Mouse (Mus musculus) kidney, adult 2 months (tissue): ENCODE results near the gene Epdr1.

Experiments
- CTCF ChIP-seq: fragments of 200-500 bp; conservative IDR thresholded peaks from 2 replicates; pipeline ENCODE4 v1.5.1; 2011; ENCODE audit warnings: low read depth, mild to moderate bottlenecking, control low read depth, low read length, moderate library complexity, mixed read lengths; ENCODE audit not compliant: insufficient read depth, insufficient read length
- POLR2A ChIP-seq: fragments of 200-500 bp; IDR thresholded peaks from one replicate; pipeline ENCODE4 v1.6.1; 2011; ENCODE audit warnings: low read depth, low read length, control low read depth

DNA sequence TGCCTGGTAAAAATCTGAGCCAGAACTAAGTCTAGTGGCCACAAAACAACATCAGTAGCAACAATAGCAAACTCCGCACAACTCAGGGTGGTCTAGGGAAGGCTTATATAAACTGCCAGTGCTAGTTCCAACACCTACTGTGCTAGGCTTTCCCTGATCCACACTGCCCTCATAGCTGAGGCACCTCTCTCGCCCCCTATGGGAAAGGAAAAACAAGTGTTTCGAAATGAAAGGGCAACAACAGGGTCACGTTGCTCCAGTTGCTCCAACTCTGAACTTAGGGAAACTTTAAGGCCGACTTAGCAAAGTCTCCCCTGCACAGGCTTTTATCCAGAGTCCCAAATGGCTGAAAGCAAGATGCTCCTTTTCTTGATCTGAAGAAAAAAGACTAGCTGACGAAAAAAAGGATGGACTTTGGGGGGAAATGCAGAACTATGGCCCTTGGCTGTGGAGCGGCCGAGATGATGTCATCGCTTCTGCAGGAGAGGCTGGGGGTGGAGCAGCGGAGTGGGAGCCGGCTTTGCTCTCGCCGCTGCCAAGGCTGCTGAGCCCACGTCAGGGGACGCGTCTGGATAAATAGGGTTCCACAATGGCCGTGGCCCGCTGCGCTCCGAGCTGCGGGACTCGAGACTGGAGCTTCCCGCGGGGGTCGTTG is 3.0 kb upstream of the Epdr1 start, which contains the start of gene Sfrp4:
- no peak for TF ChIP-seq POLR2A
- peak; percentile 36; the same call in 1 of the 2 replicates for TF ChIP-seq CTCF
